Mouse (Mus musculus) G1E (cell line): ENCODE results near the gene Tnpo2. TPM values are rescaled to one million over a fixed set of nuclear protein-coding genes. Genes with fewer than 3 reads are reported as not detected.

Source experiments
- ATAC-seq: 2 replicates; pipeline ENCODE4 v1.8.0; 2016; ENCODE audit warnings: mild to moderate bottlenecking; ENCODE audit not compliant: insufficient number of reproducible peaks, poor library complexity, low FRiP score, severe bottlenecking; ENCODE audit errors: extremely low read depth
- DNase-seq: peaks from one replicate; pipeline ENCODE4 v3.0.0; 2012; ENCODE audit warnings: low spot score
- H3K27me3 ChIP-seq: 2 replicates; pipeline ENCODE4 v1.6.1; 2012; ENCODE audit warnings: mild to moderate bottlenecking, low read length, inconsistent platforms; ENCODE audit not compliant: insufficient read depth
- H3K36me3 ChIP-seq: replicated peaks from 2 replicates; pipeline ENCODE3; 2012; ENCODE audit warnings: mild to moderate bottlenecking, inconsistent platforms
- H3K4me1 ChIP-seq: 2 replicates; pipeline ENCODE4 v1.6.1; 2012; ENCODE audit warnings: low read depth, low read length, inconsistent platforms, mixed read lengths; ENCODE audit not compliant: insufficient read depth
- H3K4me3 ChIP-seq: 2 replicates; pipeline ENCODE4 v1.5.1; 2012; ENCODE audit warnings: low read depth, mild to moderate bottlenecking, inconsistent platforms, low read length, moderate library complexity, mixed read lengths
- H3K9me3 ChIP-seq: replicated peaks from 2 replicates; pipeline ENCODE4 v1.6.1; 2012; ENCODE audit warnings: inconsistent platforms
- CTCF ChIP-seq: IDR thresholded peaks from 2 replicates; pipeline ENCODE4 v1.5.1; 2012; ENCODE audit warnings: low read depth, low read length, inconsistent platforms, mixed read lengths
- GATA1 ChIP-seq: IDR thresholded peaks from 2 replicates; pipeline ENCODE4 v1.6.1; 2012; ENCODE audit warnings: borderline replicate concordance, low read length, inconsistent platforms, mixed read lengths
- GATA2 ChIP-seq: IDR thresholded peaks from 2 replicates; pipeline ENCODE4 v1.6.1; 2012; ENCODE audit warnings: low read depth, low read length, inconsistent platforms, borderline replicate concordance
- POLR2AphosphoS5 ChIP-seq: IDR thresholded peaks from 2 replicates; pipeline ENCODE4 v1.6.1; 2012; ENCODE audit warnings: low read depth, low read length, inconsistent platforms; ENCODE audit not compliant: insufficient replicate concordance
- TAL1 ChIP-seq: conservative IDR thresholded peaks from 2 replicates; pipeline ENCODE4 v1.6.1; 2012; ENCODE audit warnings: low read depth, low read length, inconsistent platforms, mixed read lengths
- polyA plus RNA-seq: library from polyadenylated mRNA; stranded (reverse); fragments of >175 nt; gene quantifications from 2 replicates; pipeline ENCODE4 v1.2.3, GENCODE M21; 2012
- total RNA-seq, 2 experiments: library from RNA; stranded (forward) in 1 of 2; stranded (reverse) in 1 of 2; fragments of 200-1000 nt in 1 of 2; fragments of >200 nt in 1 of 2; fragmentation: Nextera tagmentation in 1 of 2; gene quantifications; 2 replicates each; pipeline ENCODE4 v1.2.3; 2014 to 2017

The Tnpo2 gene
- total and polyA plus RNA-seq, 3 experiments, result 26.5 to 83.8 (median 38.9) TPM

GRCm38 (mm10) chr8:85034764-85035163 lies 2.0 kb upstream of the Tnpo2 start:
- peaks cover 56% of the 10 kb centered on the region for H3K4me1 ChIP-seq
- no peak for TF ChIP-seq POLR2AphosphoS5
- TF ChIP-seq GATA1, result no peak
- TF ChIP-seq GATA2, result no peak
- TF ChIP-seq CTCF, result no peak
- TF ChIP-seq TAL1, result no peak
- ATAC-seq (no peak), DNase-seq (no peak)
- H3K9me3 ChIP-seq, result no peaks in the 10 kb centered on the region
- H3K27me3 ChIP-seq, result no peaks in the 10 kb centered on the region
- no peak overlapping the region for H3K4me3 ChIP-seq
- H3K36me3 ChIP-seq, result peaks cover 61% of the 10 kb centered on the region

GRCm38 (mm10) chr8:85035165-85035727 lies 1.5 kb upstream of the Tnpo2 start:
- Histone ChIP-seq H3K27me3 (no peaks in the 10 kb centered on the region), H3K4me1 (peaks cover 56% of the 10 kb centered on the region)

GRCm38 (mm10) chr8:85035728-85036310 lies 896 bp upstream of the Tnpo2 start:
- H3K36me3 ChIP-seq, result peaks cover 61% of the 10 kb centered on the region
- H3K27me3 ChIP-seq, result no peaks in the 10 kb centered on the region
- H3K4me1 ChIP-seq, result peaks cover 57% of the 10 kb centered on the region
- DNase-seq (no peak), ATAC-seq (no peak)
- TF ChIP-seq GATA1, result no peak
- no peak for TF ChIP-seq CTCF
- no peak for TF ChIP-seq TAL1
- TF ChIP-seq GATA2, result no peak
- no peak for TF ChIP-seq POLR2AphosphoS5
- peak overlapping the region; percentile 90 for H3K4me3 ChIP-seq
- H3K9me3 ChIP-seq, result no peaks in the 10 kb centered on the region

More at GRCm38 (mm10) chr8:85035165-85035727, 1.5 kb upstream of the Tnpo2 start:
- peak; percentile 49; the same call in 1 of the 2 replicates for TF ChIP-seq POLR2AphosphoS5
- no peak for TF ChIP-seq CTCF
- no peak for TF ChIP-seq GATA2
- TF ChIP-seq TAL1, result no peak
- Histone ChIP-seq H3K9me3 (no peaks in the 10 kb centered on the region), H3K4me3 (peak overlapping the region; percentile 90), H3K36me3 (peaks cover 61% of the 10 kb centered on the region)
- no peak for ATAC-seq
- DNase-seq, result no peak

GRCm38 (mm10) chr8:85036381-85036717 lies 366 bp upstream of the Tnpo2 start:
- TF ChIP-seq CTCF (no peak), GATA1 (no peak), POLR2AphosphoS5 (no peak)
- no peaks in the 10 kb centered on the region for H3K9me3 ChIP-seq
- DNase-seq (no peak), ATAC-seq (no peak)
- peak overlapping the region; percentile 90 for H3K4me3 ChIP-seq
- H3K36me3 ChIP-seq, result peaks cover 62% of the 10 kb centered on the region
- H3K27me3 ChIP-seq, result no peaks in the 10 kb centered on the region
- peaks cover 59% of the 10 kb centered on the region for H3K4me1 ChIP-seq

GRCm38 (mm10) chr8:85037366-85037680 lies 608 bp downstream of the Tnpo2 start:
- Histone ChIP-seq H3K4me3 (peak overlapping the region; percentile 90), H3K9me3 (no peaks in the 10 kb centered on the region), H3K27me3 (no peaks in the 10 kb centered on the region), H3K4me1 (peaks cover 59% of the 10 kb centered on the region), H3K36me3 (peaks cover 62% of the 10 kb centered on the region)
- 0 out of 2 replicates have a peak, but pooled peaks have one; percentile 7 for ATAC-seq
- DNase-seq, result peak; percentile 59
- TF ChIP-seq POLR2AphosphoS5 (no peak), GATA1 (no peak), TAL1 (no peak), GATA2 (no peak), CTCF (no peak)

GRCm38 (mm10) chr8:85037681-85038531 lies 1.2 kb downstream of the Tnpo2 start:
- Histone ChIP-seq H3K4me1 (peaks cover 59% of the 10 kb centered on the region), H3K4me3 (peak overlapping the region; percentile 90), H3K27me3 (no peaks in the 10 kb centered on the region), H3K9me3 (no peaks in the 10 kb centered on the region), H3K36me3 (peaks cover 61% of the 10 kb centered on the region)
- no peak for TF ChIP-seq GATA1
- TF ChIP-seq TAL1, result no peak
- TF ChIP-seq CTCF, result no peak
- no peak; the same call in 1 of the 2 replicates for TF ChIP-seq POLR2AphosphoS5
- TF ChIP-seq GATA2, result no peak
- peak; percentile 64 for DNase-seq
- ATAC-seq, result no peak
